Mouse (Mus musculus) kidney, adult 2 months (tissue): Measurements from ENCODE around the gene Etl4.

Source experiments
- CTCF ChIP-seq: fragments of 200-500 bp; conservative IDR thresholded peaks from 2 replicates; pipeline ENCODE4 v1.5.1; 2011; ENCODE audit warnings: low read depth, mild to moderate bottlenecking, control low read depth, low read length, moderate library complexity, mixed read lengths; ENCODE audit not compliant: insufficient read depth, insufficient read length
- POLR2A ChIP-seq: fragments of 200-500 bp; IDR thresholded peaks from one replicate; pipeline ENCODE4 v1.6.1; 2011; ENCODE audit warnings: low read depth, low read length, control low read depth

DNA sequence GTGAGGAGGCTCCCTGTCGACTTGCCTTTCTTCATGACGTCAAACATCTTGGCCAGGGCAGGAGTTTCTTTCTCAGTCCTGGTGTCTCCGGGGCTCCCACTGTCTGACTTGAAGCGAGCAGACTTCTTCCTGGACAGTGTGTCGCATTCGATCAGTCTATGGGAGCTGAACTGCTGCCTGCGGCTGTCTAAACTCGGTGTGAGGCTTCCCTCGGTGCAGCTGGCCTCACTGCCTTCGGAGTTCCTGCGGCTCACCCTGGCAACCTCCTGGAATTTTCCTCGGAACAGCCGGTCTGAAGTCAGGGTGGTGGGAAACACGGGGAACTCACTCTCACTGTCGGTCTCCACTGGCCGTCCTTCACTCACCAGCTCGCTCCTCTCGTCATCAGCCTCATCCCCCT is 939.8 kb downstream of the Etl4 start:
- TF ChIP-seq CTCF (no peak), POLR2A (no peak)
